Mouse (Mus musculus) bone marrow, adult 2 months (tissue): ENCODE results near the gene 2310022B05Rik.

Experiments
- CTCF ChIP-seq: fragments of 200-500 bp; IDR thresholded peaks from 2 replicates; pipeline ENCODE4 v1.5.1; 2011; ENCODE audit warnings: low read length, control low read depth; ENCODE audit not compliant: control insufficient read depth, insufficient read depth
- POLR2A ChIP-seq: fragments of 200-500 bp; IDR thresholded peaks from 2 replicates; pipeline ENCODE4 v1.6.1; 2011; ENCODE audit warnings: low read depth, mild to moderate bottlenecking, control low read depth, low read length, borderline replicate concordance; ENCODE audit not compliant: control insufficient read depth

DNA sequence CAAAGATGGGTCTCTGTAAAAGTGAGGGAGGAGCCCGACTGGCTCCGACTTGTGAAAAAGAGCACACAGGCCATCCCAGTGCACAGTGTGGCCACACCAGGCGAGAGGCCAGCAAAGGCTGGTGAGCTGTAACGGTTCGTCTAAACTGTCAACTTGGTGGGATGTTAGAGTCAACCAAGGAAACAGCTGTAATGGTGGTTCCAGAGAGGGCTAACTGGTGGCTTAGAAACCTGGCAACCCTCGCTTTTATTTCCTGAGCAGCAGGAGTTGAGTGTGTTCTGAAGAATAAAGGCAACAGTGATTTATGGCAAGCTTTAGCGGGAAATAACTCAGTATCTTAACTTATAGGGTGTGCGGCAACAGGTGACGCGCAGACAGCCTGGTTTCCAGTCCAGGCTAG is 19.0 kb upstream of the 2310022B05Rik start:
- TF ChIP-seq POLR2A (no peak), CTCF (no peak)
